Mouse (Mus musculus) bone marrow macrophage, adult 2 months (primary cell): ENCODE measurements around the gene Rpf1.

ENCODE experiments used
- CTCF ChIP-seq: IDR thresholded peaks from 2 replicates; pipeline ENCODE4 v1.5.1; 2012; ENCODE audit warnings: low read depth, mild to moderate bottlenecking, low read length, moderate library complexity
- POLR2A ChIP-seq: IDR thresholded peaks from 2 replicates; pipeline ENCODE4 v1.6.1; 2012; ENCODE audit warnings: mild to moderate bottlenecking, low read depth, low read length, borderline replicate concordance

DNA sequence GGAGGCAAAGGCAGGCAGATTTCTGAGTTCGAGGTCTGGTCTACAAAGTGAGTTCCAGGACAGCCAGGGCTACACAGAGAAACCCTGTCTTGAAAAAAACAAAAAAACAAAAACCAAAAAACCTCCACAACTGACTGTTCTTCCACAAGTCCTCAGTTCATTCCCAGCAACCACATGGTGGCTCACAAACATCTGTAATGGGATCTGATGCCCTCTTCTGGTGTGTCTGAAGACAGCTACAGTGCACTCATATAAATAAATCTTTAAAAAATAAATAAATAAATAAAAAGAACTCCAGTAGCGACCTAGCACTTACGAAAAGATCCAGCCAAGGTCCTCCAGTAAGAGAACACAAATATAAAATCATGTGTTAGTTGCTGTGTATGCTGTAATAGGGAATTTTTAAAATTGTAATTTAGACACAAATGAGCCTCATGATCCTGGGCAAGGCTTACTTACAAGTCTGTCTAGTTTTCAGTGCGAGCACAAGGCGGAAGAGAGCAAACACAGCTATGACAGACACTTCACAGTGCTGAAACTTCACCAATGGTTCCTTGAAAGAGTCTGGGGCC, 917 bp downstream of the Rpf1 start:
- no peak for TF ChIP-seq CTCF
- no peak for TF ChIP-seq POLR2A
